Mouse (Mus musculus): ENCODE measurements at regions not wholly inside any gene's neighbourhood (a gene's known extent, or its start where the extent isn't known, plus 50 kb on each side); places are given as distances from the start of the nearest gene placed in this dataset.

GRCm38 (mm10) chr3:156414431-156415427, 146.9 kb upstream of the Negr1 start:
- DNase-seq (ENCODE audit: low spot score in 2 of 2) = no peak

GRCm38 (mm10) chr3:156418124-156418523, 143.5 kb upstream of the Negr1 start:
- DNase-seq (ENCODE audit: low spot score in 2 of 2) = no peak

- peak in 1 of 2 experiments; percentile 3 for DNase-seq (ENCODE audit: low spot score in 2 of 2)
Observed at GRCm38 (mm10) chr3:156423100-156423499, 138.5 kb upstream of the Negr1 start.

GRCm38 (mm10) chr3:156455042-156455441, 106.6 kb upstream of the Negr1 start:
- no peak for DNase-seq (ENCODE audit: low spot score in 2 of 2)

- no peak for DNase-seq (ENCODE audit: low spot score in 2 of 2)
Observed at GRCm38 (mm10) chr3:156463299-156463698, 98.3 kb upstream of the Negr1 start.

- peak in 1 of 2 experiments; percentile 59 for DNase-seq (ENCODE audit: low spot score in 2 of 2)
Observed at GRCm38 (mm10) chr3:156465601-156466000, 96.0 kb upstream of the Negr1 start.

GRCm38 (mm10) chr3:156472665-156473064, 88.9 kb upstream of the Negr1 start:
- no peak for DNase-seq (ENCODE audit: low spot score in 2 of 2)
